Mouse (Mus musculus): Measurements from ENCODE around the gene Cep55.
A peak's percentile ranks its signal among the peaks of the same experiment; 100 is the strongest.

Gene Cep55

DNA sequence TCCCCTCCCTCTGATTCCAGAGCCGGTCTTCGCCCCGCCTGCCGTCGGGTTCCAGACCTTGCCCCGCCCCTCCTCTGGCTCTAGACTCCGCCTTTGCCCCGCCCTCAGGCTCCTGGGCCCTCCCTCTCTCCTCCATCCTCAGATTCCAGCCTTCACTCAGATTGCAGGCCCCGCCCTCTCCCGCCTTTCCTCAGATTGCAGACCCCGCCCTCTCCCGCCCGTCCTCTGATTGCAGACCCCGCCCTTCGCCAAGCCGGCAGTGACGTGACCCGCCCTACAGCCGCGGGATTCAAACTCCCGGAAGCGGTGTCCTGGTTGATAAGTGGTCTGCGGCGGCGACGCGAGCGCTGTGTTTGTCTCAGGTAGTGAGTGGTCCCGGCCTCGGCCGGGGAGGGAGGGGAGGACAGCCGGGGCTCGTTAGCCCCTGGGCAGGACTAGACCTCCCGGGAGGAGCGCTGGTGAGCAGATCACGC, at the start of gene Cep55:
TSS of gene Cep55 (plus strand) at position 292 of the 473 bp plus-strand sequence.
- peak; percentile 99 for DNase-seq (ENCODE audit: low read depth, low spot score)

DNA sequence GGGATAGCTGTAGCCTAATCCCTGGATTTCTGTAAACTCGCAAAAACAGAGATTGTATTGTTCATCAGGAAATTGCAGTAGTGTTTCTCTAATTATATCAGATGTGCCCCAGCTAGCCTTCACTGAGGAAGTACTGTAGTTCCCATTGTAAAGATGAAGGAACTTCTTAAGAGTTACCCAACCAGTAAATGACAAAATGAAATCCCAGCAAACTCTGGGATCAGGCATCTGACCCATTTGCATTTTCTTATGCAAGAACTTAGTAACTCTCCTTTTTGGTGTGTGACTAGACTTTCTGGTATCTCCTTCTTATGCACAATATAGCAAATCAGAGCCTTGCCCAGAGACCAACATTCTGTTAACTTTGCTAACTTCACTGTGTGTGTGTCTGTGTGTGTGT, 43.4 kb upstream of the Cep55 start:
- DNase-seq (ENCODE audit: low read depth, low spot score): no peak

DNA sequence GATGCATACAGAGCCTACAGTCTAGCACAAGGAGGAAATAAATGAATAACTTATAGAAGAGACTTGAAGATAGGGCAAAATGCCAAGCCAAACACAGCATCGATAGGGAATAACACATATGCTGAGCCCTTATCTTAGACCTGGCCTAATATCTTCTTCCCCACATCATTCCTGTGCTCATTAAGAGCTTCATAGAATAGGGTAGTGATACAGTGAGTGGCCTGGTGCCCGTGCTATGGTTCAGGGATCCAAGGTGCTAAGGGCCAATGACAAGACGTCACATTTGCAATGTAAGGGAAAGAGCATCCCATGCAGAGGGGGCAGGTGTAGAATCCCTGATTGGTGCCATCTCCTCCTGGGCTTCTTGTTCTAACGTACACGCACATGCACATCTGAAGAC, 40.4 kb upstream of the Cep55 start:
- DNase-seq (ENCODE audit: low read depth, low spot score): no peak

DNA sequence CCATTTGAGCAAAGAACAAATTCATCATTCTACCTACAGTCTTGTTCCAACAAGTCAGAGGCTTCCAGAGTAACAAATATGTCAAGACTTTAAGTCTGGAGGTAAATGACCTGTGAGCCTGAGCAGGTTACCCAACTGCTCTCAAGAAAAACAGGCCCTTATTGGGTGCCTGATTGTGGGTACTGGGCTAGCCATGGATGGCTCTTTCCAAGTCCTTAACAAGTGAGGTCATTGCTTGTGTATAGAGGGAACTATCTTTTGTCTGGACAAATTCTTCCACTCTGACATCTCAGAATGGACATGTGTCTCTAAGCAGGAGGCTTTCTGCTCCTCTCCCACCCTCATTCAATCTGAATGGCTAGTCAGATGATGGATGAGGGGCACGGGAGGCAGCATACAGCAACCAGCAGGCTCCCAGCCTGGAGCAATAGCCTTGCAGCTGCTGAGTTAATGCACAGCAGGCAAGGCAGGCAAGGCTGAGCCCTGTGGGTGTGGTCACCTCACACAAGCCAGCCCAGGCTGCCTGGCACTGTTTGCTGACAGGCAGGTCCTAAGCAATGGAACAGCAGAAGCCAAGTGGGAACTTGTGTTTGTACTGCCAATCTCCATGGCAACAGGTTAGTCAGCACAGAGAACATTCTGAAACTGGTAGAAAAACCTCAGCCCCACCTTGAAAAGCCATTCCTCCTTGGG, 39.5 kb upstream of the Cep55 start:
- DNase-seq (ENCODE audit: low read depth, low spot score): peak; percentile 90

DNA sequence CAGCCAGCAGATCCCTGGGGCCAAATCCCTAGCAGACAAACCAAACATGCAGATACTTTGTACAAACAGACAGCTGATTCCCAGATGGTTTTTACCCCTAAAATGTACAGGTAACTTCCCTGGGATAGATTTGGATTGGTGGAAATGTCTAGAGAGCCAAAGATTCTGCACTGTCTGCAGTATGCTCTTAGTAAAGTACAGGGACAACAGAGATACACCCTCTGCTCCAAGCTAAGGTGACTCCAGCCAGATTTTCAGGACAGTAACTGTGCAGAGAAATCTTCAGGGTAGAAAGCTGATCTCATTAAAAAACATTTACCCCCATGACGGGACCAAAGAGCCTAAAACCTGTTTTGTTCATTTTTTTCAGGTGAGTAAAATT, 38.9 kb upstream of the Cep55 start:
- no peak for DNase-seq (ENCODE audit: low read depth, low spot score)

DNA sequence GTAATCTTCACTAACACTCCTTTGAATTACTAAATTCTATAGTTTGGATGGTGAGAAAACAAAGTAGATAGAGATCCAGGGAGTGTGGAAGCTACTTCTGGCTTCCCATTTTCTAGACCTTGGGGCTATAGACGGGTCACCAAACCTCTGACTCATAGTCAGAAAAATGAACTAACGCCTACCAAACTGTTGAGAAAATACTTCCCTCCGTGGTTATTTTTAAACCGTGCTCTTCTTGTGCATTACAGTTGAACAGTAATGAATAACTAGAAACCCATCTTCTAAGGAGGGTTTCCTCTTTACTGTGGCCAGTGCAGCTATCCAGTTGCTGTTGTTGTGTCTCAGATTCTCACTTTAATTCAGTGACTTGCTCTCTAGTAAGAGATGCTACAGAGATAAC, 32.1 kb upstream of the Cep55 start:
- no peak for DNase-seq (ENCODE audit: low read depth, low spot score)

DNA sequence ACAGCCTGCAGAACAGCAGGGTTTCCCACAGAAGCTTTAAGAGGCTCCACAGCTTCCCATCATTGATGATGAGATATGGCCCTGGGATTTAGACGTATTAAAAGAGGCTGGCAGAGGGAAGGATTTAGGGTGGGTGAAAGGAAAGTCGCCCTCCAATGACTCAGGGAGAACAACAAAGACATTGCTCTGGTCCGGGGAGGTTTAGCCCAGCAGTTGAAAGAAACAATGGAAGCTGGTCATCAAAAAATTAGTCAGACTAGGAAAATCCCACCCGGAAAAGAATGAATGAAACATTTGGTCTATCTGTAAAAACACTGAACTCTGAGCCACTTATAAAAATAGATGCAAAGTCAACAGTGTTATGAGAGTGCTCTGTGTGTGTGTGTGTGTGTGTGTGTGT, 31.2 kb upstream of the Cep55 start:
- DNase-seq (ENCODE audit: low read depth, low spot score): no peak

DNA sequence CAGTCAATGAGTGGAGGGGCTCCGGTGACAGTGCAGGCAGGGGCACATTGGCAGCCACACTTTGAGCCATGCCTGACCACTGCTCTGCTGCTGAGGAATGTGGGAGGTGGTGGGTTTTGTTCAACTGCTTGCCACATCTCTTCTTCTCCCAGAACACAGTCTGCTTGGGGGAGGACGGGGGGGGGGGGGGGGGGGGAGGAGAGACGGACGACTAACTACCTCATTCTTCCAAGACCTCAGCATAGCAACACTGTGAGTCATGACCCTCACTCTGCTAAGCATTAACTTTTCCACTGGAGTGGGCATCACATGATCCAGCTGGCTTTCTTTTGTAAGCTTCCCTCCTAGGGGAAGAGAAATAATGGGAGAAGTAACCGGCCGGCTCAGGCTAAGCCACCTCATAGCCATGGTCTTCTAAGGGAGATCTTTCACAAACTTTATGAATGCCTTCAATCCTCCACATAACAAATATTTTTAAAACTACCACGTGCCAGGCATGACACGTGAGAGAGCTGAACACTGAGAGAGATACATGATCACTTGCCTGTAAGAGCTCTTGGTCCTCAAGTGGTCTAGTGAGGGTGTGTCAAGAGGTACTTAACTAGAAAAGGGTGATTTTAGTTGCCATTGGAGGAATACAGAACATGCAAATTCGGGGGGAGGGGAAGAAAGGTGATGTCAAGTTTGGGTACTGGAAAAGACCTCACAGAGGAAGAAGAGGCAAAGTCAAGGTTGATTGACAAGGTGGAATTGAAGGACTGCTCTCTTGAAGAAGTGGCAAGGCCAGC, 29.4 kb upstream of the Cep55 start:
- DNase-seq (ENCODE audit: low read depth, low spot score): peak; percentile 60

DNA sequence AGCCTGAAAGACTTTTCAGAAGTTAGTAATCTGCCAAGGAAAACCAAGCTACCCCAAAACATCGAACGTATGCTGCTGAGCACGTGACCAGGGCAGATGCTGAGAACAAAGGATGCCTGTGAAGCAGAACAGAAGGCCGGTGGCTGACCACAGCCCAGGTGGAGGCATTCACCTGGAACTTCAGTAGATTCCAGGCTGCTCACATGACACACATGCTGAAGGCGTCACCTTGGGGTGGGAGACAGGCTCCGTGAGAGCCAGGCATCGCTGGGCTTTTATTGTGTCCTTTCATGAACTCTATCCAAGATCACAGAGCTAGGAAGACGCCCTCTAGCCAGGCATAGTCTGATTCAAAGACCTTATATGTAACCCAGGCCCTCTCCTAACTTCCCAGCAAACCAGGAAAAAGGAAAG, 28.6 kb upstream of the Cep55 start:
- no peak for DNase-seq (ENCODE audit: low read depth, low spot score)

DNA sequence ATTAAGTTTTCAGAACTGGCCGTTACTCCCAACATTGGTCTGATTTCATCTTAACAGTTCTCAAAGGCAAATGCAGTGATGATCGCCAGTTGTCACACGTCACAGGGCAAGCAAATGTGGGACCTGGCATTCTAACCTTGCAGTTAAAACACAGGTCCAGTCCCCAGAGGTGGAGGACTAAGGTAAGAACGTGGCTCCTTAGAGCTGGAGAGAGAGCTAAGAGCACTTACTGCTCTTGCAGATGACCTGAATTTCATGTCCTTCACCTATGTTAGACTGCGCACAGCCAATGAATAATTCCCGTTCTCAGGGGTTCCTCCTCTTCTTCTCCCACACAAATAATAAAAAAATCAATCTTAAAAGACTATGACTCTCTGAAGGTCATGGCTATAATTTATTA, 27.4 kb upstream of the Cep55 start:
- no peak for DNase-seq (ENCODE audit: low read depth, low spot score)

DNA sequence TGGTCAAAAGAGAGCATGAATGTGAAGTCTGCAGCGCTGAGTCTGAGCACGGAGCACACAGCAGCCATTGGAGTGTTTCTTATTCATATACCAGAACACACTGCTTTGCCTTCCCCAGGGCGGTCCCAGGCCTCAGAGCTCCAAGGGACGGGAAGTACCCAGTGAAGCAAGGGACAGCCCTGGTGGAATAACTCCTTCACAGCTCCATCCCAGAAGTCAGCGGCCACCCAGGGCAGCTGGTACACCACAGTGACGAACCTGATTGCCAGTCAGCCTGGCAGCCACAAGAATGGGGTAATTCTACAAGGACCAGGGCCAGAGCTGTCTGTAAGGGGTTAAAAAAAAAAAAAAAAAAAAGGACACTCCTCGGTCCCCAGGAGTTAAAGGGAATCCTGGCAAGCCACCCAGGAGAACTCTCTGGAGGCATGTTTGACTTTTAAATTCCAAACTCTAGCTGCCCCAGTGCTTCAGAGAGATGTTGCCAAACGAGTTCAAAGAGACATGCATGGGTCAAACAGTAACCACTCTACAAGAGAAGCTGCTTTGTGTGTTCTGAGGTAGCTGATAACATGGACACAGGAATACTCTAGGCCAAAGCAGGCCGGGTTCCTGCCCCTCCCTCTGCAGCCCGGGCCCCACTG, 26.8 kb upstream of the Cep55 start:
- no peak for DNase-seq (ENCODE audit: low read depth, low spot score)

DNA sequence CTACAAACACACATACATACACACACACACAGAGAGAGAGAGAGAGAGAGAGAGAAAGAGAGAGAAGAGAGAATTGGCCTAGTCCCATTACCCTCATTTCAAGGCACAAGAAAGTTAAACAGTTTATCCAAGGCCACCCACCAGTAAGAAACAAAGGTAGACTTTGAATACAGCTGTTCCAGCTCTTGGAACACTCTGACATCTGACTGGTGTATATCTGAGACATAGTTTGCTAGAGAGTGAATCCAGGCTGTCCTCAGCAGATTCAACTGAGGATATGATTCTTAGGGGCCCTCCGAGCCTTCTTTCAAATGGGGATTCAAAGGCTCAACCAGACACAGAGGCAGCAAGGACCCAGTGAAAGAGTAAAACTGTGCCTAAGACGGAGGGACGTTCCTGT, 25.5 kb upstream of the Cep55 start:
- DNase-seq (ENCODE audit: low read depth, low spot score): no peak

DNA sequence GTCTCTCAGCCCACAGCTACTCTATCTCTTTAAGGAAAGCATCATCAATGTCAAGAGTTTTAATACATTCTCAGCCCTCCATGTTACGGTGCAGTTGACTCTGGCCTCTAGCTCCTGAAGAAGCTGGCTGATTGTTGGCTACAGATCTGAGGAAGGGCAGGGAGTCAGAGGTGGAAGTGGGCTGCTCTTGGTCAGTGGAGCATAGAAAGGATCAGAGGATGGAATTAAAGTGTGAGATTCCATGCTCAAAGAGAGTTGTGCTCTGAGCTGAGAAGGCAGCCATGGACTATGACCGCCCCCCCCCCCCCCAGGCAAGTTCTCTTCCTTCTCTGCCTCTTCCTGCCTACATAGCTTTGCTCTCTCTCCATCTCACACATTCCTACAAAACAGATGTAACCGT, 24.9 kb upstream of the Cep55 start:
- no peak for DNase-seq (ENCODE audit: low read depth, low spot score)

DNA sequence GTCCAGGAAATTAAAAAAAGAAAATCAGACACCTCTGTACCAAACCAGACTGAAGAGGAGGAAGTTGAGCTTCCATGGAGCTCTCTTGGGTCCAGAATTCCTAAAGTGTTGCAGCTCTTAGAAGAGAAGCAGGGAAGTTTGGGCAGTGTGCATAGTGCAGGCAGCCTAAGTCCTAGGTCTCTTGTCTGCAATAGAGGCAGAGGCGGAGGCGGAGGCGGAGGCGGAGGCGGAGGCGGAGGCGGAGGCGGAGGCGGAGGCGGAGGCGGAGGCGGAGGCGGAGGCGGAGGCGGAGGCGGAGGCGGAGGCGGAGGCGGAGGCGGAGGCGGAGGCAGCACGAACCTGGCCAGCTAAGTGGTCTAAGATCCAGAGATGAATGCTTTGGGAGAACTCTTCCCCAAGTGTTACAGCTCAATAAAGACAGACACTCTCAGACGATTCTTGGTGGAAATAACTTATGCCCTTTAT, 24.1 kb upstream of the Cep55 start:
- peak; percentile 55 for DNase-seq (ENCODE audit: low read depth, low spot score)

DNA sequence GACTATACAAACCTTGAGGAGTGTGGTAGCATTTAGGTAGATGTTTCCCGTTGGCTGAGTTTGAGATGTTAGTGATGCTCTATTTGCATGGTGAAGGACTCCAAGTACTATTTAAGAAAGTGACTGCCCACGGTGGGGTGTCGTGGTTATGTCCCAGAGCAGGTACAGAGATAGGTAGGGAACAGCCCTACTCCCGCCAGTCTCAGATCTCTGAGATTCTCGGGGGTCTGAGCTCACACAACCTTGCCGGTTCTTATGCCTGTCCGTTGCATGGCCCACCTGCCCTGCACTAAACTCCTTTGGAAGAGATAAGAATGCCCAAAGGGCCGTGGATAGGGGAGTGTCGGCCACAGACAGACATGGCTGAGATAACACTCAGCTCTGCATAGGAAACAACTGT, 23.7 kb upstream of the Cep55 start:
- no peak for DNase-seq (ENCODE audit: low read depth, low spot score)

DNA sequence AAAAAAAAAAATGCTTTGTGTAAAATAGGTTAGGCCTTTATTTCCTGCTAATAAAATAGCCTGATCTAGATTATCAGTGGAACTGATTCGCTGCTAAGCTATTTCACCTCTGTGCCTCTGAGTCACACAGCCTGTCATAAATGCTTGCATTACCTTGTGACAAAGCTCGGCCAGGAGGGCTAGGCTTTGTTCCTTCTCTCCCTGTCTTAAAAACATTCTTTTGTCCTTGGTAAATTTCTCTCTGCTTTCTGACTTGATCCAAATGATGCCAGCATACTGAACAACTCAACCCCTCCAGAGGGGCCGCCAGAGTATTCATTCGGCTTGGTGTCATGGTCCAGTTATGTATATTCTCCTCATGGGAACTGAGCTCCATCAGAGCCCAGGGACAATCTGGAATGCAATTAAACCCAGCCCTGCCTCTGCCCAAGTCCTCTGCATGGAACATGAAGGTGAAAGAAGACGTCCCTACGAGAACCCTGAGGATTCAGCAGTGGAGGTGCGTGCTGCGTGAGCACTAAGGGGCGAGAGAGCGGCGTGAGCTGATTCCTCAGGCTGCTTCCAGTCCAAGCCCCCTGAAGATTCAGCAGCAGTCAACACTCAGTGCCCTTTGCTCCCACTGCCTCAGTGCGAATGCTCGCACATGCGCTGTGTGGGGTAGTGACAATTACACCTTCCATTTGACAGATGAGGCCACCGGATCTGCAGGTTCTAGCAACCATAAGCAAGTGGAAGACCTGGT, 21.6 kb upstream of the Cep55 start:
- no peak for DNase-seq (ENCODE audit: low read depth, low spot score)

DNA sequence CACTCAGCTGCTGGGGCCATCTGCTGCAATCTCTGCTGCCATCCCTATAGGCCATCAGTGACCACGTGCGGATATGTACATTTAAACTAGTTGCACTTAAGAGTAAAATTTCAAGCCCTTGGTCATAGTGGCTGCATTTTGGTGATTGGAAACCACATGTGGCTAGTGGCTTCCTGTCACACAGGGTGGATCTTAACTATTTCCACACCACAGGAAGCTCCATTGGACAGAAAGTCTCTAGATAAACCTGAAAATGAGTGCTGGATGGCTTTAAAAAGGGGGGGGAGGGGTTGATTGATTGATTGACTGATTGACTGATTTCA, 21.1 kb upstream of the Cep55 start:
- no peak for DNase-seq (ENCODE audit: low read depth, low spot score)

DNA sequence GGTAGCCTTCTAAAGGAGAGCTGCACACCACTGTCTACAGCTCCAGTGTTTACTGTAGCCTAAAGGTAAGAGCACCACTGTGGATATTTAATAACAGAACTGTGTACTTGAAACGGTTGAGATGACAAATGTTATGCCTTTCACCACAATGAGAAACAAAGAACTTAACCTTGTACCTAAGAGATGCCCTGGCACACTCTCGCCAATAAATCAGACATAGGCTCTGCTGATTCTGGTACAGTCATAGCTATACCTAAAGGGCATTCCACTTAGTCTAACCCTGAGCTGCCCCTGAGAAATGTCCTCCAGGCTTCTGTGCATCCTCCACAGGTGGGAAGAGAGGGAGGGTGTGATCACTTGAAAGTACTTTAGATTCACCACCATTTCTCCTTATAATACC, 20.1 kb upstream of the Cep55 start:
- DNase-seq (ENCODE audit: low read depth, low spot score): no peak

DNA sequence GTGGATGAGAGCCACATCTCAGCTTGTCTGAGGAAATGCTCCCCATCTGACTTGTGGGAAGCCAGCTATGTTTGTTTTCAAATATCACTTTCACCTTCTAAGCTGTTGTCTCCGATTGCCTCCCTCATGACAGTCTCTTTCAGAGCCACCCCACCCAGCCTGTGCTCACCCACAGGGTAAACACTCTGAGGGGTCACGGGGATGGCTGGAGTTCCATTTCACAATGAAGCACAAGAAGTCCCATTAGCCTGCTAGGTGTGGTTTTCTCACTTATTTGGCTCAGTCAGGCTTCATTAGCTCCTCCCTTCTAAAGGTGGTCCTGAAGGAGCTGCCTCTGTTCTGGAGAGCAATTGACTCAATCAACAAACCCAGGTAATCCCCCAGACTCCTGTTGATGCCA, 19.0 kb upstream of the Cep55 start:
- no peak for DNase-seq (ENCODE audit: low read depth, low spot score)

DNA sequence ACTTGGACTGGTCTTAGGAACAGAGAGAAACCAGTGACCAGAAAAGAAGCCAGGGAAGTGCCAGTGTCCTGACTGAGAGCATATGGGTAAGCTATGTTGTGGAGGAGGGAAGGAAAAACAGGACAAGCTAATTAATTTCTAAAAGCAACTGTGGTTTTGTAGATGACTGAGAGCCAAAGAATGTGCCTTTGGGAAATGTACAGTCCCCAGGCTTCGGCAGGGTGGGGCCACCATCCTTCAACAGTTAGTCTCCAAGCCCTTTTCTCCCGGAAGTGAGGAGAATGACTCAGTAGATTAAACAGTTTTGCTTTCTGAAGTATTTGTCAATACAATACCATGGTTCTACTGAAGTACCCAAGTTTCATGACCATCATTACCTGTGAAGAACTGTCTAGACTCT, 16.5 kb upstream of the Cep55 start:
- DNase-seq (ENCODE audit: low read depth, low spot score): no peak

DNA sequence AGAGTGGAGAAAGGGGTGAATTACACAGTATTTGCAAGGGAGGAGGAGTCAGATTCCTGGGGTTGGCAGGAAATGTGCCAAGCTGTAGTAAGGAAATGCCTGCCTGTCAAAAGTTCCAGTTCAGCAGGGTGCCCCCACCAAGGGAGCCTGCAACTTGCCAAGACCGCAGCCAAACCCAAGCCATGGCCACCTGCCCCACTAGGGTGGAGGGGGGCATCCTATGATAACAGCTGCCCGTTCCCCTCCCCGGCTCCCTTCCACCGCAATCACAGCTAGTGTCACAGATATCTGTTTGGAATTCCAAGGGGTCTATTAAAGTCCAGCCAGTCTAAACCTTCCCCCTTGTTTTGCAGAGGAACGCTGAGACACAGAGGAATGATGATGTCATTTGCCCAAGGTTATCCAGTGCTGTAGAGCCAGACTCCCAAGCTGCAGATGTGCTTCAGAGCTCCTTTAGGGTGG, 12.5 kb upstream of the Cep55 start:
- no peak for DNase-seq (ENCODE audit: low read depth, low spot score)

All from brain, adult 2 months (tissue).